Mouse (Mus musculus): ENCODE data around the gene Mcm9.
"Not testable (repeated sequence)": the region's sequence is repeated elsewhere in the genome, so short reads cannot be mapped to it uniquely, and the experiment has no call there.

The Mcm9 gene

DNA sequence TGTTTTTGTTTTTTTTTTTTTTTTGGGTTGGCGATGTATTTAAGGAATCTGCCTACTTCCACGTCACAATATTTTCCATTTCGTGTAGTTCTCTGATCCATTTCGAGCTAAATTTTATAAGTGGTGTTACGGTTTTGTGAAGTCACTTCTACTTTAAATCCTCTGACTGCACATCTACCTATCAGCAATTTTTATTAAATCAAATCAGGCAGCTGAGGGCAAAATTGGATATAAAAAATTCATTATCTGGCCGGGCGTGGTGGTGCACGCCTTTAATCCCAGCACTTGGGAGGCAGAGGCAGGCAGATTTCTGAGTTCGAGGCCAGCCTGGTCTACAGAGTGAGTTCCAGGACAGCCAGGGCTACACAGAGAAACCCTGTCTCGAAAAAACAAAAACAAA is at the start of gene Mcm9:
TSS of gene Mcm9 (minus strand) at position 101 of the 400 bp plus-strand sequence.
- DNase-seq (ENCODE audit: low spot score in 2 of 2) = not testable (repeated sequence)

DNA sequence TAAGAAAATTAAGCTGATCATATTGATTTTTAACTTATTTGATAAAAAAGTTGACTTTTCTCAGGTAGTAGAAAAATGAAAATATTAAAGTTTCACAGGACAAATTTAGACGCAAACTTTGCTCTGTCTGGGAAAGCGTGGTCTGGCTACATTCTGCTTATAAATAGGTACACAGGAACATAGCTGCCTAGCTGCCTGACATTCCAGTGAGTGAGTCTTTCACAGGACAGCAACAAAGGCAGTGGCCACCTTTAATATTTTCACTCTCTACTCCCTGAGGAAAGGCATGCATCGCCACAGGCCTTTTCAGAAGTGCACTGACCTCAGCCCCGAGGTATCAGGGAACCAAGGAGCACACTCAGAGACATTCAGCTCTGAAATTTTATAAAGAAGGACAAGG is 31.5 kb upstream of the Mcm9 start:
- DNase-seq (ENCODE audit: low spot score in 2 of 2) = no peak

DNA sequence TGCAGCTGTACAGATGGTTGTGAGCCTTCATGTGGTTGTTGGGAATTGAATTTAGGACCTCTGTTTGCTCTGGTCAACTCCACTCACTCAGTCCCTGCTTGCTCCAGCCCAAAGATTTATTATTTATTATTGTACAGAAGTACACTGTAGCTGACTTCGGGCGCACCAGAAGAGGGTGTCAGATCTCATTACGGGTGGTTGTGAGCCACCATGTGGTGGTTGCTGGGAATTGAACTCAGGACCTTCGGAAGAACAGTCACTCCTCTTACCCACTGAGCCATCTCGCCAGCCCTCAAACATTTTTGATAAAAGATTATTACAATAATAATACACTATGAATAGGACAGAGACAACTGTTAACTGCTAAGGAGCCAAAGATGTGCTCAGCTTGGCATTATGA is 24.0 kb upstream of the Mcm9 start:
- DNase-seq (ENCODE audit: low spot score in 2 of 2) = not testable (repeated sequence)

DNA sequence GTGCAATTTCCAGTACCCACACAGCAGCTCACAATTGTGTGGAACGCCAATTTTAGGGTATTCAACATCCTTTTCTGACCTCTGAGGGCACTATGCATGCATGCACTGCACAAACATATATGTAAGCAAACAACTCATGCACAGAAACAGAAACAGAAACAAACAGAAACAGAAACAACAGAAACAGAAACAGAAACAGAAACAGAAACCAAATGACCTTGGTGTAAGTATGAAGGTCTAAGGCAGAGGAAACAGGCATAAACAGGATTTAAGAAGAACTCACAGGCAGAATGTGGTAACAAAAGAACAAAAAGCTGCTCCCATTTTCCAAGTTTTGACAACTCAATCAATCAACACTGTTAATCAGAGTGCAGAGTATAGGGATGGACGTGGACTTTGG is 20.4 kb upstream of the Mcm9 start:
- no peak for DNase-seq (ENCODE audit: low spot score in 2 of 2)

DNA sequence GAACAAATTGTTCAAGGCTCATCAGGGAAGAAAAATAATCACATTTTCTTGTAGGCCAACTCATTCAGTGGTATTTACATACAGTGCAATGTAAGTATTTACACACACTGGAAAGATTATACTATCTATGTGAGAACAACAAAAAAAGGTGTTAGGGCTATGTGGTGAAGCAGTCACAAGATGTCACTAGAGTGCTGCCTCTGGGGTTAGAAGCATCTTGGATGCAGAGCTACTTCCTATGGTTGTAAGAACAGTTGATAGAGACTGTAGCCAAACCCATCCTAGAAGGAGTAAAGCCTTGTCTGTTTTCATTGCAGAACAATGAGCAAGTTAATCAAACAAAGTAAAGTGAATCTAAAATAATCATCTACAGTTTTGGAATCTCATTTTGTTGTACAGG is 11.3 kb upstream of the Mcm9 start:
- peak in 1 of 2 experiments; percentile 51 for DNase-seq (ENCODE audit: low spot score in 2 of 2)

DNA sequence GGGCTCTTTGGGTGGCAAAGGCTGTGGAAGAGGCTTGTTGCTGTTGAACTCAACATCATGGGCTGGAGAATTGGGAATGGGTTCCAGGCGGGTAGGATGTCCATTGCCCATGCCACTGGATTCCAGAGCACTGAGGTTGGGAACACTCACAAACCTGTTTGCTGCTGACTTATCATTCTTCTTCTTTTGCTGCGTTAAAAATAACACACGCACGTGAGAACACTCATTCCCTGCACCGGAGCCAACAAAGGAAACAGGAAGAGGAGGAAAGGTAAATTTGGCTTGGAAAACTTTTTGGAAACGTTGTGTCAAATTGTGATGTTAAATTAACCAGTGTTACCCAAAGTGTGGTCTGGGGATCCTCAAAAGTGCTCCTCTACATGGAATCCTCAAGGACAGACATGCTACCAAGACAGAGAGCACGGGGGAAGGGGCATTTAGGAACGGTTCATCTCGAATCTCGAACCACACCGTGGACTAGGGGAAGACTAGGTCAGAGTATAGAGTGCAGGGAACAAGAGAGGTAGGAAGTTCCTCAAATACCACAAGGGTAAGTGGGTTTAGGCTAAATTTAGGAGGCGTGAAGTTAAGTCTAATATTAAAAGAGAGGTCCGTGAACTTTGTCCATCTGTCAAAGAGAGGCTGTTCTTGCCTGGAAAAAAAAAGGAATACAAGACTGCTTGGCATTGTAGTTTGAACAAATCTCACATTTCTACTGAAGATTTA is 5.2 kb upstream of the Mcm9 start:
- DNase-seq (ENCODE audit: low spot score in 2 of 2) = no peak

DNA sequence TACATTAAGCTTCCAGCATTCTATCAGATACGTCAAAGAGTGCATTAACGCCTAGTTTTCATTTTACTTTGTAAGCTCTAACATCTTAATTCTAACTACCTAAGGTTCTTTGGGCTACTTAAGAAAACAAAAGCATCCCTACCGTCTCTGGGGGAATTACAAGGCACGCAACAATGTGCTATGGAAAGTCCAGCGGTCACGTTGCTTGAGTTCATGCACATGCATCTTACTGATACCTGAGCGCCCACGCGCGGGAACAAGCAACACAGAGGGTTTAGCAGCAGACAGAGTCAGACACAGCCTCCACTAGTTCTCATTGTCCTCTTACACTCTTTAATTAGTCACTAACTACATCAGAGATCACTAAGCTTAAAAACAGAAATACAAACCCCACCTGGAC is 3.9 kb upstream of the Mcm9 start:
- no peak for DNase-seq (ENCODE audit: low spot score in 2 of 2)

DNA sequence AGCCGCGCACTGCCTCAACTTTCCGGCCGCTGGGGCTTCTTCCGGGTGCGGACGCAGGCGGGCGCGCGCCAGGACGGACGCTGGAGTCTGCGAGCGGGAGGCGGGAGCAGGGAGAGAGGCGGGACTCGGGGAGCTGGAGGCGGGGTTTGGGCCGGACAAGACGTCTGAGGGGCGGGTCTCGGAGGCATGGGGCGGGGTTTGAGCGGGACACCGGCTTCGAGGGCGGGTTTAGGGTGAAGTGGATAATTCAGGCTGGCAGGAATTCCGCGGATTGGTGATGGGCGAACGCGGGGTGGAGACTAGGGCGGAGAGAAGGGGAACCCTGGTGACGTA is 355 bp downstream of the Mcm9 start:
- peak; percentile 89 to 97 for DNase-seq (ENCODE audit: low spot score in 2 of 2)

DNA sequence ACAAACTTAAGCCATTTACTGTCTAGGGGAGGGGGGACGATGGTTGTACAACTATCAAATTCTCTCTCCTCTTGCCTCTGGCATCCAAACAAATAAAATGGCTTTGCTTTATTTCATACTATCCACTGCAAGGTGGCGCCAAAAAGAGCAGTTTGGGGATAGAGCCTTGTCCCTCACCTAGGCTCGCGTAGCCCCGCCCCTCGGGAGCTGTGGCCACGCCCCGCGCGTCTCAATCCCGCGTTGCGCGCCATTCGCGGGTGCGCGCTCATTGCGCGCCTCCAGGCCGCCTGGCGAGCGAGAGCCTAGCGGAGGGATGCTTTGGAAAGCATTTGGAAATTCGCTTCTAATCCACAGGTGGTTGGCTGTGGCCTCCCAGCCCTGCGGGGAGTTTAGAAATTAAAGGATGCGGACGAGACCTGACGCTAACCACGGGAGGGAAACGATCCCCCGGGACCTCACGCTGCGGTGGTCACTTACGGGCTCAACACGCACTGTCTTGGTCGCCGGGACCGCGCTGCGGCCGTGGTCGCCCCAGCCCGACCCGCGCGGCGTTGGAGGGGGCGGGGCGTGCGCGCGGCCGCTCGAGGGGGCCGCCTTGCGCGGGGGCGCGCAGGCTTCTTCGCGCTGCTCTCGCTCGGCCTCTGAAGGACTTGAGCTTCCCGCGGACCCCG is 857 bp downstream of the Mcm9 start:
- peak; percentile 75 to 91 for DNase-seq (ENCODE audit: low spot score in 2 of 2)

DNA sequence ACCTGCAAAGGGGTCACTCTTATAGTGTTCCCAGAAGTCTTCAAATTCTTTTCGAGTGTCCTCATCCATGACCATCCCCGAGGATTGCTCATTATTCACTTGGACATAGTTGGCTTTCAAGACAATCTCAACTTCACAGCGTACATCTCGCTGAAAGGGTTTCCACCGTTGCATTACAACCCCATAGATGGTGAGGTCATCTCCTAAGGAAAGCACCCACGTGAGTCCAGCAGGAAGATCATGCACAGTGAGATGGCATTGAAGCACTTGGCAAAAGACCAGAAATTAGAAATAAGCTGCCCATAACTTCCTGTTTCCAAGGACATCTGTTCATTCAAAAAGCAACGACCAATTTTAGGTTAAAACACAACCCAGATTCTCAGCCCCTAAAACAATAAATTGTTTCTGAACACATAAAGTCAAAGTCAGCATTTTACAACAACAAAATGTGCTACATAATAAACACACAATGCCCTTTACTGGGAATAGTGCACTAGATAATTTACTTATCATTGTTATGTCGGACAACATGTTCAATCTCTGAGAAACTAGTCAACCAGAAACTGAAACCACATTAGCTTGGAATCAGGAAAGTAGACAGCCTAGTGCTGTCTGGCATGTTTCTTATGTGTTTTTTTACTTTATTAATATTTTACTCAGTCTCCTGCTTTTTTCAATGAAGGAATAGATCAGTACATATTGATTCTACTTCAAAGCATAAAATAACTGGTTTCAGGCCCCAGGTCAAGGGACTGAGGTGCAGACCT is 14.2 kb downstream of the Mcm9 start:
- no peak for DNase-seq (ENCODE audit: low spot score in 2 of 2)

DNA sequence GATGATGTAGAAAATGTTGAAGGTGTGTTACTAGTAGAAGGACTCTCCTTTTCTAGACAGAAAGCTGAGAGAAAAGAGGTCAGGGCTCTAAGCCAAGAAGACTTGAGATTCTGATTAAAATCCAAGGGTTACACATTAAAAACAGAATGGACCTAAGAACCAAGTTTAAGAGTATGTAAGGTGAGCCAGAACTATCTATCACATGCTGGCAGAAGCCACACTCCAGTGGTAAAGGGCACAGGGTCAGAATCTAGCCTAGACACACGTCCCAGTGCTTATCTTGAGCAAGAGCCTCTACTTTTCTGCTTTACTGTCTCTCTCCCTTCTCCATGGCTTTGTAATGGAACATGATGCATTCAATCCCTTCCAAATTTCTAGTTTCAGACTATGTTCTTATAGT is 16.3 kb downstream of the Mcm9 start:
- no peak for DNase-seq (ENCODE audit: low spot score in 2 of 2)

DNA sequence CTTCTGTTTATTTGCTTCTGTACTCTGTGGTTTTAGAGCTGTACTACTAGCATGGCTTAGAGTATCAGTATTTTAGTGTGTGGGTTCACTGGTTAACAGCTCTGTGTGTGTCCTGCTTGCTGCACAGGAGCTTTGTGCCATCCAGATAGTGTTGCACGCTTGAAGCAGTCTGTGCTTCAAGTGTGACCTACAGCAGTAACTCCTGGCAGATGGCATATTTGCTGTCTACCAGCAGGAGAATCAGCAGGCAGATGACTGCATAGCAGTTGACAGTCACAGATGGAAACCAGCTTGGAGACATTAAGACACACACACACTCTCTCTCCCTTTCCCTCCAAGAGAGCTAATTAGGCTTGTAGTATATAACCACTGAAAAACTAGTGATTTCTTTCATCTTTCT is 18.1 kb downstream of the Mcm9 start:
- peak in 1 of 2 experiments; percentile 31 for DNase-seq (ENCODE audit: low spot score in 2 of 2)

DNA sequence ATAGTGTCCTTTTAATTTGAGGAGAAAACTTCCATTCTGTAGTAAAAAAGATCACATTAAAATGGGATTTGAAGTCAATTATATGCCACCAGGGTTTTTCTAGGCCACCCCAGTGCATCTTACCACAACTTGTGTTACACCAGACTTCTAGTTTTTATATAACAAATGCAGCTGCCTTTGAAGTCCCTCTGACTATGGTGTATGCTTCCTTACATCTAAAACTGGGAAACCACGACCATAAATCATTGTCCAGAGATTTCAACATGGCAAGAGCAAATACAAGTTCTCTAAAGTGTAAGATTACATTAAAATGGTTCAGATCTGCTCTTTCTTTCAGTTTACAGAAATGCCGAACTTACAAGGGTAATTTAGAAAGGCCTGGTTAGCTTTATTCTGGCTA is 22.0 kb downstream of the Mcm9 start:
- DNase-seq (ENCODE audit: low spot score in 2 of 2) = no peak

DNA sequence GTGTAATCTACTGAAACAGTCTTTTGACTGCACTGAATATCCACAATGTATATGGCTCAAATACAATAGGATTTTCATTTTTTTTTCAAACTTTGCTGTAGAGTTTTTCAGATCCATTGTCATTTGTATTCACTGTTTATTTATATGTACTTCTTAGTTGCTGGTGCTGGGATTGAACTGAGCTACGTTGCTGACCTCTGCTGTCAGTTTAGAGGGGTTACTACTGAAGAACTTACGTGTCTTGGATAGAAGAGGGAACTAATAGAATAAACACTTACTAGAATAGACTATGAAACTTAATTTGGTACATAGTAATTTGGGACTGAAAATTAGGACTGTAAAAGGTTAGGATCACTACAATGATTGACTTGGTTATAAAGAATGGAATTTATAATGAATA is 24.9 kb downstream of the Mcm9 start:
- no peak for DNase-seq (ENCODE audit: low spot score in 2 of 2)

DNA sequence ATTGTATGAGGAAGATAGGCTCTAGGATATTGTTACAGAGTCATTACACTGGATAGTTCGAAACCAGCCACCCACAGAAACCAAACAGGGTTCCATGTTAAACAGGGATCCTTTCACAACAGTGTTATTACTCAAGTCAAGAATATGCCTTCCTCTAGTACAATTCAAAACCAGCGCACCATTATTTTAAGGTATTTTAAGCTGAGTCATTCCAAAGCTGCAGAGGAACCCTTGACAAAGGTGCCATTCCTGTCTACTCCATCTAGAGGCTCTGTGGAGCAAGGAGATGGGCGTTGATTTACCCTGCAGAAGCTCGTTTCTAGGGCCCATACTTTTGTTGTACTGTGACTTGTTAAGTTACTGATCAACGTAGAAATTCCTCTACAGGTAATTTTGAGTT is 31.4 kb downstream of the Mcm9 start:
- DNase-seq (ENCODE audit: low spot score in 2 of 2) = no peak

DNA sequence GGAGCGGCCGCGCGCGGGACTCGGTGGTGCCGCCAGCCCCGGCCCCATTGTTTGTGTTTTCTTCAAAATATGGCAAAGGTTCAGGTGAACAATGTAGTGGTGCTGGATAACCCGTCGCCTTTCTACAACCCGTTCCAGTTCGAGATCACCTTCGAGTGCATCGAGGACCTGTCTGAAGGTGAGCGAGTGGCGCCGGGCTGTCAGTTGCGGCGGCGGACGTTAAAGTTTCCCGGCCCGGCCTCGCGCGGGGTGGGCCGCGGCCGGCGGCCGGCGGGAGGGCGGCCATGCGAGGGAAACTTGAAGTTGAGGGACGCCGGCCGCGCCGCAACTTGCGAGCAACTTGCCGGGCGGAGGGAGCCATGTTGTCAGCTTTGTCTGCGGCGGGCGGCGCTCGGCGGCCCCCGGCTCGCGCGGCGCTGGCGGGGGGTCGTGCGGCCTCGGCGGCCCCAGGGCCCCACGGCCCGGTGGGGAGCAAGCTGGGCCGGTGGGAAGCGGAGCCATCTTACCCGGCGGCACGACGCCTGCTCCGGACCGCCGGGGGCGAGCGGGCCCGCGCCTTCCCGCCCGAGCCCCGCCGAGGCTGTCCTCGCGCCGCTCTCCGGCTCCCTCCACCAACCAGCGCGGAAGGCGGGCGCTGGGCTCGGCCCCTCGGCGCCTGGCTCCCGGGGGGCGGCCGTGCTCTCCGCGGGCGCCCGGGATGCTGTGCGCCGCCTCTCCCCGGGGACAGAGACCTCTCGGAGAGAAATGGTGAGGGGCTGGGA is 32.9 kb downstream of the Mcm9 start:
- DNase-seq (ENCODE audit: low spot score in 2 of 2) = peak in 1 of 2 experiments; percentile 9

DNA sequence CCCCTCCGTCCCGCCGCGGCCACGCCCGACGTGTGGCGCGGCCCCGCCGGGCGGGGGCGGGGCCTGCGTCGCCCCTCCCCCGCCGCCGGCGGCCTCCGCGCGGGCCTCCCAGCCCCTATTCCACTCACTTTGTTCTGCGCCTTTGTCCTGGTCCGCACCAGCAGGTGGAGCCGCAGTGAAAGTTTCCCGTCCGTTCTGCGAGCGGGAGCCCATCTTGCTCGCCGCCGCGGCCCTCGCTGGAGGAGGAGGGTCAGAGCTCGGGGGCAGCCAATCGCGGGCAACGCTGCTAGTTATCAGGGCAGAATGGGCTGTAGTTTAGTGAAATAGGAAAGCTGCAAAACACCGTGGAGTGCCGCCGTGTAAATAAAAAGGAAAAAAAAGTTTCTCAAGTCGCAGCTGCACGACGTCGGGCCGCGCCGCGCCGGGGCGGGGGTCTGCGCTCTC is 33.5 kb downstream of the Mcm9 start, which contains the start of gene Asf1a:
TSS of gene Asf1a (plus strand) at position 81 of the 444 bp plus-strand sequence.
- peak; percentile 94 to 97 for DNase-seq (ENCODE audit: low spot score in 2 of 2)

DNA sequence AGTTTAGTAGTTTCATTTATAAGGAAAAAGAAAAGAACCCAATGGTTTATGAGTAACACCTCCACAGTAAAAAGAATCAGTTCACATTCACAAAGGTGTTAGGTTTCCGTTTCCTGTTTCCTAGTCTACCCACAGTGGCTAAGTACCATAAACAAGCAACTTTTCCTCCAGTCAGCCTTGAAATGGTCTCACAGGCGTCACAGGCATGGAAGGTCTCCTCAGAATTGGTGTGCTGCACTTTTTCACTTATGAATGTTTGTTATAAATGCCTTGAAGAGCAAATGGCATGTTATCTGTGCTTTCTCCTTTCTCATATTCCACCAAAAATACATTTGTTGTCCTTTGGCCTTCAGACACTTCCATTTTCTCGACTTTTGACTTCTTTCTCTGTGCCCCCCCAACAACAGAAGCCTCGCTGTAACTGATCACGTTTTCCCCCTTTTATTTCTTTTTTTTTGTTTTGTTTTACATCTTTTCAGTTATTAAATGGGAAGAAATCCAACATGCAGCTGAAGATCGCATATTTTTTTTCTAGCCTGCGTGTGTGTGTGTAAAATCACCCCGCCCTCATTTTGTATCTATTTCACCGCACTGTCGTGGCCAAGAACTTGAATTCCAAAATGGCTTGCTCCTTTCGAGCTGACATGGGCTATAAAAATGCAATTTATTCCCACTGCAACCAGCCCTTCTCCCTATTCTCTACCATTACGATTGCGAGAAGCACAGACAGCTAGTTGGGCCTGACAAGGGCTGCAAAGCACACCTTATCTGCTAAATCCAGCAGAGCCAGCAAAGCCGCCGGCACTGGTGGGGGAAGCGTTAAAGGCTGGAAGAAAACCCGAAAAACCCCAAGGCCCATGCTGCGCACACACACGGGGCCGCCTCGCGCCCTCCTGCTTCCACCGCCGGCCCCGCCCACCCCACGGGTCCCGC is 34.2 kb downstream of the Mcm9 start:
- DNase-seq (ENCODE audit: low spot score in 2 of 2) = peak in 1 of 2 experiments; percentile 78

DNA sequence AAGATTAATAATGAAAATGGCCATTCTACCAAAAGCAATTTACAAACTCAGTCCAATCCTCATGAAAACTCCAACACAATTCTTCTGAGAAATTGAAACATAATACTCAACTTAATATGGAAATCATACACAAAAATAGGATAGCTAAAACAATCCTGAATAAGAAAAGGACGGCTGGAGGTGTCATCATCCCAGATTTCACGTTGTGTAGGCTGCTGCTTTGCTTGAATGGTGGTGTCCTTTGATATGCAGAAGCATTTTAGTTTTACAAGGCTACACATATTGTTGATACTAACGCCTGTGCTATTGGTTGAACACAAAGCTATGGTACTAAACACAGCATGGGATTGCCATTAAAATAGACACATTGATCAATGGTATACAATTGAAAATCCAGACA is 44.5 kb downstream of the Mcm9 start:
- no peak for DNase-seq (ENCODE audit: low spot score in 2 of 2)

DNA sequence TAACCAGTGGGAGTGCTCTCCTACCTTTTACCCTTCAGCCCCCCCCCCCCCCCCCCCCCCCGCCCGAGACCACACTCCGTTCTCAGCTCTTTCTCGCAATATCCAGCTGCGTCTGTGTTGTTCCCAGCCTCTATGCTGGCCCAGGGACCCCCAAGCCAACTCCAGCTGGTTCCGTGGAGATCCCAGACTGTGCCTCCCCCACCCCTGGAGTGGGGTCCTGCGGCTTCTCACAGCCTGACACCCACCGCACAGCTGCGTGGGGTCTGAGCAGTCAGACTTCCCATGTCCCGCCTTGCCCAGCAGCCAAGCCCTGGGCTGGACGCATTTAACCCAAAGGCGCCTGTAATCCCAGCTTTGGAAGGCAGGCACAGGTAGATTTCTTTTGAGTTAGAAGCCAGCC is 49.2 kb downstream of the Mcm9 start:
- DNase-seq (ENCODE audit: low spot score in 2 of 2) = no peak

DNA sequence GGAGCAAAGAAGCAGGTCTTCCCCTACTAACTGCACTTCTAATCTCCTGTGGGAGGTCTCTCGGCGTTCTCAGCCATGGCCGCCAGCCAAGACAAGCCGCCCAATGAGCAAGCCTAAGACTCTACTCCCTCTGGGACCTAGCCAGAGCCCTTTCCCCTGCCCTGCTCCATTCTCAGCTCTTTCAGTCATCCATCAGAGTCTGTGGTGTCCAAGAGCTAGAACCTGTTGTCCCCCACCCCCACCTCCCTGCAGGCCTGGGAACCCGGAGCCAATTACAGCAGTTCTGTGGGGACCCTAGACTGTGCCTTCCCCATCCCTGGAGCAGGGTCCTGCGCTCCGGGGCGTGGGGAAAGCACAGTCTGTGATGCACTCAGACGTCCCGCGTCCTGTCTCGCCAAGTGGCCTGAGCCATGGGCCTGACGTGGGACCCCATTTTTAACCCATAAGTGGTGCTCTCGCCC is 49.6 kb downstream of the Mcm9 start:
- DNase-seq (ENCODE audit: low spot score in 2 of 2) = peak in 1 of 2 experiments; percentile 35
